Mouse (Mus musculus) MEL (cell line): Measurements from ENCODE around the gene Adam30. TPM values are rescaled to one million over a fixed set of nuclear protein-coding genes. Genes with fewer than 3 reads are reported as not detected.
"Not testable (repeated sequence)": the region's sequence is repeated elsewhere in the genome, so short reads cannot be mapped to it uniquely, and the experiment has no call there.

Source experiments
- DNase-seq: peaks from one replicate; pipeline ENCODE4 v3.0.0; 2011; ENCODE audit warnings: low read depth, low spot score
- H3K27ac ChIP-seq: 2 replicates; pipeline ENCODE4 v1.5.1; 2012; ENCODE audit warnings: low read depth, mild to moderate bottlenecking, control low read depth, low read length, moderate library complexity; ENCODE audit not compliant: control insufficient read depth
- H3K27me3 ChIP-seq, 2 experiments: fragments of 150-350 bp in 1 of 2; sonication (generic) in 1 of 2; 2 replicates each; pipeline ENCODE4 v1.6.1; 2012; ENCODE audit warnings: low read length in 2 of 2, mild to moderate bottlenecking in 2 of 2, improper control_type of control experiment in 1 of 2, moderate library complexity in 1 of 2; ENCODE audit not compliant: insufficient read depth in 2 of 2, control insufficient read depth in 1 of 2
- H3K36me3 ChIP-seq, 2 experiments: 2 replicates each; pipeline ENCODE4 v1.6.1; 2012 to 2014; ENCODE audit warnings: low read length in 2 of 2, improper control_type of control experiment in 1 of 2, inconsistent platforms in 1 of 2, mild to moderate bottlenecking in 1 of 2; ENCODE audit not compliant: insufficient read depth in 2 of 2, control insufficient read depth in 1 of 2
- H3K4me1 ChIP-seq, 2 experiments: fragments of 150-350 bp in 1 of 2; sonication (generic) in 1 of 2; 2 replicates each; pipeline ENCODE4 v1.6.1; 2012; ENCODE audit warnings: low read length in 2 of 2, improper control_type of control experiment in 1 of 2, mild to moderate bottlenecking in 1 of 2; ENCODE audit not compliant: insufficient read depth in 2 of 2, control insufficient read depth in 1 of 2
- H3K4me3 ChIP-seq, 2 experiments: fragments of 150-350 bp in 1 of 2; sonication (generic) in 1 of 2; 2 replicates each; pipeline ENCODE4 v1.5.1; 2012; ENCODE audit warnings: low read depth in 2 of 2, low read length in 2 of 2, mild to moderate bottlenecking in 2 of 2, moderate library complexity in 2 of 2, control low read depth in 1 of 2, improper control_type of control experiment in 1 of 2; ENCODE audit not compliant: control insufficient read depth in 1 of 2, insufficient read depth in 1 of 2
- H3K79me2 ChIP-seq: 2 replicates; pipeline ENCODE4 v1.6.1; 2012; ENCODE audit warnings: mild to moderate bottlenecking, low read length, moderate library complexity; ENCODE audit not compliant: control insufficient read depth, poor library complexity, insufficient read depth
- H3K9ac ChIP-seq: 2 replicates; pipeline ENCODE4 v1.6.1; 2012; ENCODE audit warnings: low read depth, mild to moderate bottlenecking, control low read depth, low read length, moderate library complexity; ENCODE audit not compliant: control insufficient read depth, poor library complexity, severe bottlenecking
- H3K9me3 ChIP-seq: fragments of 150-350 bp; sonication (generic); replicated peaks from 2 replicates; pipeline ENCODE4 v1.6.1; 2012; ENCODE audit warnings: mild to moderate bottlenecking, low read length, improper control_type of control experiment, moderate library complexity; ENCODE audit not compliant: insufficient read depth
- CHD2 ChIP-seq: IDR thresholded peaks from 2 replicates; pipeline ENCODE4 v1.6.1; 2011; ENCODE audit warnings: low read length, improper control_type of control experiment
- CTCF ChIP-seq, 3 experiments: IDR thresholded peaks in 2 of 3; conservative IDR thresholded peaks in 1 of 3; 2 replicates each; pipeline ENCODE4 v1.5.1; 2011 to 2012; ENCODE audit warnings: low read length in 3 of 3, low read depth in 2 of 3, mild to moderate bottlenecking in 2 of 3, improper control_type of control experiment in 1 of 3, inconsistent platforms in 1 of 3, mixed read lengths in 1 of 3, moderate library complexity in 1 of 3; ENCODE audit not compliant: control insufficient read depth in 1 of 3, insufficient read depth in 1 of 3, poor library complexity in 1 of 3, severe bottlenecking in 1 of 3
- ELF1 ChIP-seq: IDR thresholded peaks from 2 replicates; pipeline ENCODE4 v1.6.1; 2014; ENCODE audit warnings: low read depth, mild to moderate bottlenecking, inconsistent platforms, low read length, improper control_type of control experiment, moderate library complexity
- EP300 ChIP-seq, 2 experiments: IDR thresholded peaks; 2 replicates each; pipeline ENCODE4 v1.6.1; 2011; ENCODE audit warnings: improper control_type of control experiment in 2 of 2, low read length in 2 of 2, low read depth in 1 of 2, mild to moderate bottlenecking in 1 of 2
- ETS1 ChIP-seq: IDR thresholded peaks from 2 replicates; pipeline ENCODE4 v1.6.1; 2012; ENCODE audit warnings: low read depth, mild to moderate bottlenecking, inconsistent platforms, low read length, improper control_type of control experiment, moderate library complexity
- GATA1 ChIP-seq: IDR thresholded peaks from 2 replicates; pipeline ENCODE4 v1.6.1; 2011; ENCODE audit warnings: low read depth, low read length, improper control_type of control experiment
- JUND ChIP-seq: IDR thresholded peaks from 2 replicates; pipeline ENCODE4 v1.6.1; 2011; ENCODE audit warnings: low read depth, mild to moderate bottlenecking, improper control_type of control experiment, low read length
- KAT2A ChIP-seq: conservative IDR thresholded peaks from 2 replicates; pipeline ENCODE4 v1.6.1; 2012; ENCODE audit warnings: low read depth, low read length, improper control_type of control experiment, inconsistent platforms
- MAFK ChIP-seq: IDR thresholded peaks from 2 replicates; pipeline ENCODE4 v1.6.1; 2011; ENCODE audit warnings: low read depth, mild to moderate bottlenecking, low read length, improper control_type of control experiment, borderline replicate concordance
- MEF2A ChIP-seq: IDR thresholded peaks from 2 replicates; pipeline ENCODE4 v1.6.1; 2014; ENCODE audit warnings: low read depth, mild to moderate bottlenecking, inconsistent platforms, low read length, improper control_type of control experiment; ENCODE audit not compliant: poor library complexity, insufficient replicate concordance, severe bottlenecking; ENCODE audit errors: extremely low read depth
- MYC ChIP-seq: IDR thresholded peaks from 2 replicates; pipeline ENCODE4 v1.6.1; 2011; ENCODE audit warnings: low read depth, mild to moderate bottlenecking, low read length, improper control_type of control experiment, moderate library complexity
- POLR2AphosphoS5 ChIP-seq: IDR thresholded peaks from 2 replicates; pipeline ENCODE4 v1.6.1; 2012; ENCODE audit warnings: low read depth, borderline replicate concordance, mild to moderate bottlenecking, inconsistent platforms, low read length, moderate library complexity, mixed read lengths
- RAD21 ChIP-seq: IDR thresholded peaks from 2 replicates; pipeline ENCODE4 v1.6.1; 2011; ENCODE audit warnings: mild to moderate bottlenecking, low read depth, low read length, improper control_type of control experiment
- SMC3 ChIP-seq: IDR thresholded peaks from 2 replicates; pipeline ENCODE4 v1.6.1; 2011; ENCODE audit warnings: low read depth, low read length, improper control_type of control experiment
- USF1 ChIP-seq: IDR thresholded peaks from 2 replicates; pipeline ENCODE4 v1.6.1; 2014; ENCODE audit warnings: low read depth, mild to moderate bottlenecking, inconsistent platforms, low read length, improper control_type of control experiment, moderate library complexity
- ZC3H11A ChIP-seq: IDR thresholded peaks from 2 replicates; pipeline ENCODE4 v1.6.1; 2012; ENCODE audit warnings: low read depth, mild to moderate bottlenecking, inconsistent platforms, low read length, improper control_type of control experiment
- polyA plus RNA-seq, 2 experiments: library from polyadenylated mRNA; stranded (reverse) in 1 of 2; unstranded in 1 of 2; fragments of >175 nt in 1 of 2; fragments of >200 nt in 1 of 2; gene quantifications; 2 replicates each; pipeline versions ENCODE4 v1.2.1 to v1.2.4; 2012; ENCODE audit warnings: low replicate concordance in 2 of 2, low read depth in 1 of 2; ENCODE audit not compliant: insufficient read length in 2 of 2, insufficient read depth in 1 of 2, missing spikeins in 1 of 2
- total RNA-seq: library from RNA; depleted of rRNA; stranded (reverse); fragments of 300-350 nt; gene quantifications from 2 replicates; pipeline ENCODE4 v1.2.3, GENCODE M21; 2012

Gene Adam30
- total and polyA plus RNA-seq, 3 experiments: not detected

DNA sequence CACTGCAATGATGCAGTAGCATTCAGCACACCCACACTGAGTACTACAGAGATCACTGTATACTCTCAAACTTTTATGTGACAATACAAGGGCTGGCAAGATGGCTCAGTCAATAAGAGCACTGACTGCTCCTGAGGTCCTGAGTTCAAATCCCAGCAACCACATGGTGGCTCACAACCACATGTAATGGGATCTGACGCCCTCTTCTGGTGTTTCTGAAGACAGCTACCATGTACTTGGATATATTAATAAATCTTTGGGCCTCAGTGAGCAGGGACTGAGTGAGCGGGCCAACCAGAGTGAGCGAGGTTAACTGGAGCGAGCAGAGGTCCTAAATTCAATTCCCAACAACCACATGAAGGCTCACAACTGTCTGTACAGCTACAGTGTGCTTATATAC, 28.3 kb upstream of the Adam30 start:
- H3K79me2 ChIP-seq, H3K27ac ChIP-seq, H3K4me3 ChIP-seq, H3K9ac ChIP-seq, H3K27me3 ChIP-seq, H3K36me3 ChIP-seq, H3K9me3 ChIP-seq, H3K4me1 ChIP-seq: not testable (repeated sequence)
- DNase-seq: peak; percentile 19
- 0 out of 2 replicates have a peak, but pooled peaks have one; percentile 35 for TF ChIP-seq MYC
- peak in 2 of 3 experiments; percentile 24 to 46; a peak in 2 of 6 replicates for TF ChIP-seq CTCF (IDR thresholded peaks at IDR 0.05 in 2 of 3, conservative IDR thresholded peaks at IDR 0.05 in 1 of 3; ENCODE audit: control insufficient read depth in 1 of 3, insufficient read depth in 1 of 3, low read depth in 2 of 3, low read length in 3 of 3, poor library complexity in 1 of 3, severe bottlenecking in 1 of 3)
- TF ChIP-seq RAD21: peak; percentile 48
- TF ChIP-seq SMC3: peak; percentile 61
- TF ChIP-seq ZC3H11A: peak; percentile 59

DNA sequence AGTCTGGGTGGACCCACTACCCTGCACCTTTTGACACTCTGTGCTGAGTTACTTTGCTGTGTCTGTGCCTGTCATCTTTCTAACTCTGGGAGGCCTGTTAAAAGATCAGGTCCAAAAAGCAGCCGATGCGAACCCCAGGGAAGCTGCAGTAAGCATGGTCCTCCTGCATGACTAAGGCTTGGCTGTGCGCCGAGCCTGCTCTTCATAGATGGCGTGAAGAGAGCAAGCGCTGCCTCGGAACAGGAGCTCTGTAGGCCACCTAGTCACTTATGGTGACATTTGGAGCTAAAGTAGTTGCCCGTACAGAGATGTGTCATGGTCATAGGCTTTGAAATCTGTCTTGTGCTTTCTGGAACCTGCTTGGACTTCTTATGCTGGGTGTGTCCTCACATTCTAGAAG, 27.8 kb upstream of the Adam30 start:
- no peak for DNase-seq
- no peaks in the 10 kb centered on the region for H3K79me2 ChIP-seq
- no peaks in the 10 kb centered on the region for H3K9me3 ChIP-seq
- TF ChIP-seq JUND: no peak
- no peaks in the 10 kb centered on the region for H3K4me1 ChIP-seq
- H3K4me3 ChIP-seq: no peak overlapping the region
- no peaks in the 10 kb centered on the region for H3K27me3 ChIP-seq
- no peak overlapping the region for H3K9ac ChIP-seq
- no peak overlapping the region for H3K27ac ChIP-seq
- peaks cover 0 to 3% of the 10 kb centered on the region in 2 experiments; a peak in 2 of 4 replicates for H3K36me3 ChIP-seq

DNA sequence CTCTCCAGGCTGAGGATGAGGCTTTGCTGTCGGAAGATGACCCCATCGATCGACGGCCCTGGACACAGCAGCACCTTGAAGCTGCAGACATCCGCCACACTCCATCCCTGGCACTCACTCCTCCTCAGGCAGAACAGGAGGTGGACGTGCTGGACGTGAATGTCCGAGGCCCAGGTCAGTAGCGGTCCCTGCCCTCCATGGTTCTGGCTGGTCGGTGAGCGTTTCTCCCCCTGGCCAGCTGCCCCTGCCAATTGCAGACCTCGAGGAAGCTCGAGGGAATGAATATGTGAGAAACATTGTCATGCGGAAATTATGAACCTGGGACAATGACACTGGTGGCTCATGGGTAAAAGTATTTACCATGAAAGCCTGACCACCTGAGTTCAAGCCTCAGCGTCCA, 19.0 kb upstream of the Adam30 start:
- Histone ChIP-seq H3K27ac (no peak overlapping the region), H3K27me3 (no peaks in the 10 kb centered on the region), H3K4me1 (no peaks in the 10 kb centered on the region), H3K9me3 (no peaks in the 10 kb centered on the region), H3K79me2 (no peaks in the 10 kb centered on the region), H3K4me3 (no peak overlapping the region), H3K9ac (no peak overlapping the region), H3K36me3 (peaks cover 0 to 11% of the 10 kb centered on the region in 2 experiments; a peak in 2 of 4 replicates)
- TF ChIP-seq KAT2A: no peak
- no peak for TF ChIP-seq MYC
- no peak for TF ChIP-seq EP300 (IDR thresholded peaks at IDR 0.05; ENCODE audit: low read depth in 1 of 2, low read length in 2 of 2)
- TF ChIP-seq CHD2: no peak
- no peak for TF ChIP-seq SMC3
- no peak for TF ChIP-seq GATA1
- no peak for TF ChIP-seq USF1
- TF ChIP-seq MEF2A: no peak
- TF ChIP-seq MAFK: no peak
- TF ChIP-seq ETS1: no peak
- TF ChIP-seq POLR2AphosphoS5: no peak
- no peak for TF ChIP-seq ELF1
- no peak for TF ChIP-seq ZC3H11A
- no peak for DNase-seq
